Mouse (Mus musculus) kidney, postnatal 0 days (tissue): ENCODE data around the gene Tenm3. TPM values are rescaled to one million over a fixed set of nuclear protein-coding genes. Genes with fewer than 3 reads are reported as not detected.

ENCODE experiments used
- ATAC-seq: fragments of 200-750 bp; cut with Nextera tagmentation; replicated peaks from 2 replicates; pipeline ENCODE4 v1.8.0; 2017; ENCODE audit warnings: low read depth, moderate number of reproducible peaks, moderate TSS enrichment, moderate library complexity; ENCODE audit not compliant: low FRiP score
- DNase-seq: peaks from one replicate; pipeline ENCODE4 v3.0.0-alpha.2; 2016; ENCODE audit warnings: low spot score
- H3K27ac ChIP-seq: fragments of 300-500 bp; sonication (generic); 2 replicates; pipeline ENCODE4 v1.5.1; 2014; ENCODE audit warnings: mild to moderate bottlenecking
- H3K27me3 ChIP-seq: fragments of 300-500 bp; sonication (generic); 2 replicates; pipeline ENCODE4 v1.6.1; 2014; ENCODE audit warnings: low read length, mixed read lengths; ENCODE audit not compliant: insufficient read depth
- H3K36me3 ChIP-seq: fragments of 300-500 bp; sonication (generic); 2 replicates; pipeline ENCODE4 v1.6.1; 2014; ENCODE audit warnings: low read length, mixed read lengths; ENCODE audit not compliant: insufficient read depth
- H3K4me1 ChIP-seq: fragments of 300-500 bp; sonication (generic); replicated peaks from 2 replicates; pipeline ENCODE4 v1.6.1; 2014; ENCODE audit warnings: antibody characterized with exemption, low read length, mixed read lengths; ENCODE audit not compliant: insufficient read depth
- H3K4me2 ChIP-seq: fragments of 300-500 bp; sonication (generic); 2 replicates; pipeline ENCODE4 v1.6.1; 2014; ENCODE audit warnings: mild to moderate bottlenecking, low read length, moderate library complexity, mixed read lengths
- H3K4me3 ChIP-seq: fragments of 300-500 bp; sonication (generic); replicated peaks from 2 replicates; pipeline ENCODE4 v1.5.1; 2014; ENCODE audit warnings: low read depth, low read length
- H3K9ac ChIP-seq: fragments of 300-500 bp; sonication (generic); 2 replicates; pipeline ENCODE4 v1.6.1; 2014; ENCODE audit warnings: low read depth, low read length
- H3K9me3 ChIP-seq: fragments of 300-500 bp; sonication (generic); replicated peaks from 2 replicates; pipeline ENCODE4 v1.6.1; 2016; ENCODE audit warnings: low read length, inconsistent platforms, mixed read lengths
- CTCF ChIP-seq: IDR thresholded peaks from 2 replicates; pipeline ENCODE4 v1.5.1; 2016; ENCODE audit warnings: antibody characterized with exemption, low read depth, mild to moderate bottlenecking, moderate library complexity
- WGBS: fragments of 180-500 bp; shearing (Covaris S2); extraction: QIAGEN DNeasy Blood & Tissue Kit; methylation state at CpG from one replicate; pipeline ENCODE4 v1.1.7; 2014; 5-methylcytosine and 5-hydroxymethylcytosine counted together
- polyA plus RNA-seq: library from polyadenylated mRNA; unstranded; fragments of >200 nt; fragmentation: Nextera tagmentation; extraction: Ambion mirVana; gene quantifications from 2 replicates; pipeline ENCODE4 v1.2.1, GENCODE M21; 2015

The Tenm3 gene
- polyA plus RNA-seq, 1 experiment from 2014 or later, result 15.3 TPM

GRCm38 (mm10) chr8:48400572-48400972 is 443.2 kb downstream of the Tenm3 start:
- H3K4me3 ChIP-seq, result no peak overlapping the region
- no peaks in the 10 kb centered on the region for H3K36me3 ChIP-seq
- no peaks in the 10 kb centered on the region for H3K4me1 ChIP-seq
- 43% methylated on average over 12 of the region's 12 CpGs for WGBS
- no peak overlapping the region for H3K9ac ChIP-seq
- DNase-seq (no peak), ATAC-seq (no peak)
- no peak overlapping the region for H3K27ac ChIP-seq
- TF ChIP-seq CTCF, result no peak
- no peaks in the 10 kb centered on the region for H3K27me3 ChIP-seq
- H3K4me2 ChIP-seq, result 0 out of 2 replicates have a peak overlapping the region, but pooled peaks have one; percentile 25
- H3K9me3 ChIP-seq, result no peaks in the 10 kb centered on the region

GRCm38 (mm10) chr8:48385833-48386232 is 457.9 kb downstream of the Tenm3 start:
- DNase-seq (no peak), ATAC-seq (no peak)
- Histone ChIP-seq H3K9ac (no peak overlapping the region), H3K9me3 (no peaks in the 10 kb centered on the region), H3K36me3 (no peaks in the 10 kb centered on the region), H3K27ac (no peak overlapping the region), H3K4me1 (no peaks in the 10 kb centered on the region), H3K27me3 (no peaks in the 10 kb centered on the region), H3K4me3 (no peak overlapping the region), H3K4me2 (no peak overlapping the region)
- no peak for TF ChIP-seq CTCF
- WGBS, result 65% methylated on average over 10 of the region's 10 CpGs

- Histone ChIP-seq H3K4me2 (no peak overlapping the region), H3K9me3 (no peaks in the 10 kb centered on the region), H3K27ac (no peak overlapping the region), H3K9ac (no peak overlapping the region), H3K4me3 (no peak overlapping the region), H3K4me1 (no peaks in the 10 kb centered on the region), H3K27me3 (no peaks in the 10 kb centered on the region), H3K36me3 (no peaks in the 10 kb centered on the region)
- DNase-seq (no peak), ATAC-seq (no peak)
- TF ChIP-seq CTCF, result no peak
- WGBS, result 60% methylated on average over 12 of the region's 12 CpGs
These were observed 463.7 kb downstream of the Tenm3 start for GRCm38 (mm10) chr8:48380035-48380434.

- Histone ChIP-seq H3K4me1 (no peaks in the 10 kb centered on the region), H3K9ac (no peak overlapping the region), H3K4me2 (no peak overlapping the region), H3K36me3 (no peaks in the 10 kb centered on the region), H3K27ac (no peak overlapping the region), H3K4me3 (no peak overlapping the region), H3K27me3 (no peaks in the 10 kb centered on the region), H3K9me3 (no peaks in the 10 kb centered on the region)
- WGBS, result 63% methylated on average over 6 of the region's 6 CpGs
- ATAC-seq, result no peak
- TF ChIP-seq CTCF, result no peak
- no peak for DNase-seq
These were observed 467.0 kb downstream of the Tenm3 start for GRCm38 (mm10) chr8:48376774-48377173.

GRCm38 (mm10) chr8:48375183-48375582 is 468.6 kb downstream of the Tenm3 start:
- no peak overlapping the region for H3K4me3 ChIP-seq
- no peak overlapping the region for H3K9ac ChIP-seq
- no peaks in the 10 kb centered on the region for H3K9me3 ChIP-seq
- no peaks in the 10 kb centered on the region for H3K27me3 ChIP-seq
- ATAC-seq (no peak), DNase-seq (no peak)
- no peak overlapping the region for H3K27ac ChIP-seq
- no peak overlapping the region for H3K4me2 ChIP-seq
- H3K36me3 ChIP-seq, result no peaks in the 10 kb centered on the region
- H3K4me1 ChIP-seq, result no peaks in the 10 kb centered on the region
- 89% methylated on average over 5 of the region's 5 CpGs for WGBS
- no peak for TF ChIP-seq CTCF

GRCm38 (mm10) chr8:48373404-48373803 is 470.3 kb downstream of the Tenm3 start:
- ATAC-seq, result no peak

GRCm38 (mm10) chr8:48367164-48367563 is 476.6 kb downstream of the Tenm3 start:
- TF ChIP-seq CTCF, result no peak
- DNase-seq (no peak), ATAC-seq (no peak)
- no peaks in the 10 kb centered on the region for H3K4me1 ChIP-seq
- H3K9ac ChIP-seq, result no peak overlapping the region
- 77% methylated on average over 10 of the region's 10 CpGs for WGBS
- no peaks in the 10 kb centered on the region for H3K27me3 ChIP-seq
- no peak overlapping the region for H3K4me2 ChIP-seq
- no peak overlapping the region for H3K4me3 ChIP-seq
- H3K9me3 ChIP-seq, result no peaks in the 10 kb centered on the region
- no peaks in the 10 kb centered on the region for H3K36me3 ChIP-seq
- no peak overlapping the region for H3K27ac ChIP-seq

More at GRCm38 (mm10) chr8:48373404-48373803, 470.3 kb downstream of the Tenm3 start:
- TF ChIP-seq CTCF, result no peak
- Histone ChIP-seq H3K27ac (no peak overlapping the region), H3K4me3 (no peak overlapping the region), H3K27me3 (no peaks in the 10 kb centered on the region), H3K4me2 (no peak overlapping the region), H3K4me1 (no peaks in the 10 kb centered on the region), H3K9me3 (no peaks in the 10 kb centered on the region), H3K9ac (no peak overlapping the region), H3K36me3 (no peaks in the 10 kb centered on the region)
- DNase-seq, result no peak
- 91% methylated on average over 11 of the region's 11 CpGs for WGBS
